Mouse (Mus musculus) left cerebral cortex, adult 9 months (tissue): ENCODE data around the gene Col13a1.

Experiments
- DNase-seq, 2 experiments: peaks; one replicate each; pipeline ENCODE4 v3.0.0; 2022; ENCODE audit warnings: low spot score in 2 of 2

Gene Col13a1

DNA sequence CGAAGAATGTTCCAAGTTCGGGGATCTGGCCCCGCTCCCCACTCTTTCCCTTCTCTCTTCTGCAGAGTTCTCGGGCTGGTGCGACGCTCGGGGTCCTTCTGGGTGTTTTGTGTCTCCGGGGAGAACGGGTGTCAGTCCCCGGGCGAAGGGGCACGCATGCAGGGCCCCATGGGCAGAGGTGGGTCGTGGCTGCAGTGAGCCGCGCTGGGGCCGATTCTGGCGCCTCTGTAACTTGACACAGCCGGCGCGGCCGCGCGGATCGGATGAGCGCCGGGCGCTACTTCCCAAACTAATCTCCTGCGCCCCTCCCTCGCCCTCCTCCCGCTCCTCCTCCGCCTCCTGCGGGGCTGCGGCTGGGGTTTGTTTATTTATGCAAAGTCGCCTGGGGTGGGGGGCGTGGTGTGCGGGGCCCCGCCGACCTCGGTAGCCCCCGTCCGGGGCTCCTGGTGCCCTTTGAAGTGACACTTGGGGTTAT, at the start of gene Col13a1:
Gene Col13a1, minus strand, starts transcription at position 243 of the 475 bp plus-strand sequence.
- no peak for DNase-seq

- DNase-seq: no peak
Observed at GRCm38 (mm10) chr10:62027699-62028098, 48.8 kb upstream of the Col13a1 start.

DNA sequence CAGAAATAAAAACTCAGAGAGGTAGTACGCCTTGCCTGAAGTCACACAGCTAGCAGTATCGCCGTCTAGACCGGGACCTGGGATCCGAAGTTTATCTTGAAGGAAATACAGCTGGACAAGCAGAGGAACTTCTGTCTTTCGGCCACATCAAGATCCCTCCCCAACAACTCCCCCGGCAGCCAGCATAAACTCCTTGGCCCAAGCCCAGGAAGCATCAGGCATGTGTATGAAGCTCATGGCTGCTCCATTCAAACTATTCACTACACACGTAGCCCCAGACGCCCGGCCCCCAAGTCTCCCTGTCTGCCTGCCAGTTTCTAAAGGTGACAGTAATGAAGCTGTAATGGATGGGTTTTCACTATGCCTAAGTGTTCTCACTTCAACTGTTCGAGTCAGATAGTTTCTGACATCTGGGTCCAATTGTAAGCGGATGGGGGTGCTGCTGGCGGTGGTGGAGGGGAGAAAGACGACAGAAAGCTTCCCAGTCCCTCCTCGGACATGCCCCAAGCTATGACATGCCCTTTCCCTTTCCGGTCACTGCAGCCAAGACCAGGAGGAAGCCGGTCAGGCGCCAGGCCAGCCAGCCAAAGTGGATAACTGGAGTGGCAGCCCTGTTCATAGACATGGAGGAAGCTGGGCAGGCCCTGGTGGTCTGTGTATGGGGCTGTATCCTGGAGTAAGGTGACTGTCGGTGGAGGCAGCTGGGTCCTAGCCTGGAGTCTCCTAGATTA, 45.1 kb upstream of the Col13a1 start:
- DNase-seq: no peak

GRCm38 (mm10) chr10:62020068-62020620, 41.2 kb upstream of the Col13a1 start:
- no peak for DNase-seq

DNA sequence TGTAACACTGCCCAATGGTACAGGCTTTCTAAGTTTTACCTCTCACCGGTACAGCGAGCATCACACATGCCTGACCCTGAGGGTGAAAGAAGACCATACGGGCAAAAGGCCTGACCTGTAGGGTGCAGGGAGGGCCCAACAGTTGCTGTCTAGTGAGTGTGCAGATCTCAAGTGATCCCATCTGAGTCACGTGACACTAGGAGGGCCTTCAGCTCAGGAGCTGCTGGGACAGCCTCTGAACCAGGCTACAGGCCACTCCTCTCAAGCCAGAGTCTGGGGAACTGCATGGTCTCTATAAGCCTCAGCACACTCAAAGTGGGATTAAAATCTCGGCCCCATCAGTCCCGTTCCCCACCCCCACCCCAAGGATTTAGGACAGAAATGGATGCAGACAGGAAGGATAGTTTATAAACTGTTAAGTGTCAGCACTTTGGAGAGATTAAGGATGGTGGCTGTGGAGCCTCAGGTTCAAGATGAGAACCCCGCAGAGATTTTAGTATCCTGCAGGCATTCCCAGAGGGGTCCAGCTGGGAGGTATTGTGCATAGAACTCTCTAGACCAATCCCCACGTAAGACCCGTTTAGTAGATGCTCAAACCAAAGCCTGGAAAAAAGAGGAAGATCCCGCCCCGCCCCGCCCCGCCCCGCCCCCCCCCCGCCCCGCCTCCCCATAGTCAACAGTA, 40.6 kb upstream of the Col13a1 start:
- DNase-seq: no peak

GRCm38 (mm10) chr10:62016947-62017346, 38.0 kb upstream of the Col13a1 start:
- no peak for DNase-seq

- DNase-seq: no peak
Observed at GRCm38 (mm10) chr10:62013190-62013589, 34.3 kb upstream of the Col13a1 start.

GRCm38 (mm10) chr10:62012371-62012770, 33.5 kb upstream of the Col13a1 start:
- no peak for DNase-seq

DNA sequence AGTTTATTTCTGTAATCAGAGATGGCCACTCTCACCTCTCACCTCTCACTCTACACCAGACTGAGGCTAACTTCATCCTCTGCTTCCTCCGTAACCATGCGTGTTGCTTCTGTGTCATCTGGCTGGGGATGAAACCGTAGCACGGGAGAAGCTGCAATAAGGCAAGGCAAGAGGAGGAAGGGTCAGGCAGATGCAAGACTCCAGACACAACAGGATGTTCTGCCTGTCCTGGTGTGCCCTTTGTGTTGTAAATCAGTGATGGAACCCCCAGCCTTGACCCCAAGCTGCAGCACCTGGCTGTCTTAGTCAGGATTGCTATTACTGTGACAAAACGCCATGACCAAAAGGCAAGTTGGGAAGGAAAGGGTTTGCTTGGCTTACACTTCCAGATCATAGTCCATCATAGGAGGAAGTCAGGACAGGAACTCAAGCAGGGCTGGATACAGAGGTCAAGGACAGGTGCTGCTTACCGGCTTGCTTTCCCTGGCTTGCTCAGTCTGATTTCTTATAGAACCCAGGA, 31.1 kb upstream of the Col13a1 start:
- no peak for DNase-seq

- DNase-seq: no peak
Observed at GRCm38 (mm10) chr10:62007958-62008357, 29.1 kb upstream of the Col13a1 start.

DNA sequence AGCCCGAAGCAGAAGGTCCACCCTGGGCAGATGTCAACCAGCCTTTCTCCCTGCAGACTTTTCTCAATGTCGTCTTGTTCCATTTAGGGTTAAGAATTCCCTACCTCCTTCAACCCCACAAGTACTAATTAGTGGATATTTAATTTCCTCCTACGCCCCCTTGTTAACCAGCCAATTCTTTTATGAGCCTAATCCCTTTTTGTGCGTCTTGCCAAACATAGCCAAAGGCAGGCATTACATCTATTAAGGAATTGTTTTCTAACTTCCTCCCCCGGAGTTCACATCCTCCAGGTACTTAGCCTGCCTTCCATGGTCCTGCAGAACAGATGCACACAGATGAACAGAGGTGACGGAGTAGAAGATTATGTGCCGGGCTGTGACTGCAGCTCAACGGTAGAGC, 27.5 kb upstream of the Col13a1 start:
- no peak for DNase-seq

DNA sequence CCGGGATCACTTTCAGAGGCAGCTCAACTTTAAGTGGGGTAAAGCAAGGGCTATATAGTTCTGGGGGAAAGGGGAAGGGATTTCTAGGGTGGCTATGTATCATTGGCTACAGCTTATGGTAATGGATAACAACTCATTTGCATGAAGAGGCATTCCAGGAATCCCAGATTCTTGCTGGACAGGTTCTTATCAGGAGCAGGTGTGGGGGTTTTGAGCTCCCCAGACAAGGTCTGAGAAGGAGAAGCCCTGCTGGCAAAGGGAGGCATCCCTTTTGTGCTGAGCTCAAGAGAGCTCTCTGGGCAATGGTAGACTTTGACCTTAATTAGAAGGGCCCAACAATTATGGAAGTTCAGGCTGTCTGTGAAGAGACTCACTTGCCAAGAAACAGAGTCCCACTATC, 21.3 kb upstream of the Col13a1 start:
- no peak for DNase-seq

- DNase-seq: no peak
Observed at GRCm38 (mm10) chr10:61999766-62000165, 20.9 kb upstream of the Col13a1 start.

GRCm38 (mm10) chr10:61991481-61992424, 12.8 kb upstream of the Col13a1 start:
- DNase-seq: no peak

DNA sequence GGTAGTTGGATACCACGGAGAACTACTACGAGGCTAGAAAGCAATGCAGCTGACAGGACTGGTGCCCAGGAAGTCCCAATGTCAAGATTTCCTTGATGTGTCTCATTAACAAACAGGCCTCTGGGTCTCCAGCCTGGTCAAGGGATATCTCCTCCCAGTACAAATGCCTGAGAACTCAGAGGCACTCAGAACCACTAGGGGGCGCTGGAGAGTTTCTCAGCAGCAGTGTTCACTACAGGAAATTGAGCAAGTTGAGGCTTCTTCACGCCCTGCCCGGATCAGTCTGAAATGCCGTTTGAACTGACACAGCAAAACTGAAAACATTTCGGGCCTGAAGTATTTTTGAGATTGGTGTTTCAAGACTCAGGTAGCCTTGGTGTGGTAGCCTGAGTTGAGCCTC, 1.5 kb upstream of the Col13a1 start:
- peak; percentile 10 to 91 for DNase-seq

DNA sequence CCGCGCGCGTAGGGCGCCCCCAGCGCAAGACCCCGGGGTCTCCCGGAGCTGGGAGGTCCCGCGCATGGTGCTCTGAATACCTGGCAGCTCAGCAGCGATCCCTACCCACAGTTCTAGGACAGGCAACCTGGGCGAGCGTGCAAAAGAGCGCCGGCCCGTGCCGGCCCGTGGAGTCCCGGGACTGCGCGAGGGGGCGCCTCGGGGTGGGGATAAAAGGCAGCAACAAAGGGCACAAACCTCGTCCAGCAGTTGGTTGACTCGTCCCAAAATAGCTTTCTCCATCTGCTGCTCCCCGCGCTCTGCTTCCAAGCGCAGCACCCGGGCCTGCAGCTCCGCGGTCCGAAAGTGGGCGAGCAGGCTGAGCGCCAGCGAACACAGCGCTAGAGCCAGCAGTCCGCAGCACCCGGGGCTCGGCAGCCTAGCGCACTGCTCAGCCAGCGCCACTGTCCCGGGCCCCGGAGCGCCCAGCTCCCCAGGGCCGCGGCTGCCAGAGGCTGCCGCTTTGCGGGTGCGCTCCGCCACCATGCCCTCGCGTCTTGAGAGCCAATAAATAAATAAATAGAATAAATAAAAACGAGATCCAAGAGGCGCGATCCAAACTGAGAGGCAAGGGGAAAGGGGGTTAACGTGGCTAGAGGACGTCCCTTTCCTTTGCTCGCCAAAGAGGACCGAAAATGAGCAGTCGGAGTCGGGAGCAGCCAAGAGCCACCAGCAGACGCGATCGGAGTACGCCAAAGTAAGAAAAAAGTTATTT, 619 bp downstream of the Col13a1 start:
- DNase-seq: peak in 1 of 2 experiments; percentile 45

- no peak for DNase-seq
Observed at GRCm38 (mm10) chr10:61977392-61978096, 1.4 kb downstream of the Col13a1 start.

DNA sequence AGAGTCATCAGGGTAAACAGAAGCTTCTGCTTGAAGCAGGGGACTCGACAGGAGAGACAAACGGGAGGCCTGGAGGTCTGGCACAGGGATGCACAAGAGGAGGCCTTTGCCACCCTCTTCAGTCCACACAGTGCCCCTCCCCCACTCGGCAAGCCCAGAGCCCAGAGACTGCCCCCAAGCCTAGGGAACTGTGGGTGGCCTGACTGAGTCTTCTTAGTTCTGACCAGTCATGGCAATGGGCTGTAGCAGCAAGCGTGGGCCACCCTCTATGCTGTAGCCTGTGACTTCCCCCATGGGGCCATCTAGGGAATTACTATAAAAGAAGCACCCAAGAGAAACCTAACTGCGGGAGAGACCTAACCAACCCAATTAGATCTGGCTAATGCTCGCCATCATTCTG, 1.9 kb downstream of the Col13a1 start:
- DNase-seq: peak in 1 of 2 experiments; percentile 24

DNA sequence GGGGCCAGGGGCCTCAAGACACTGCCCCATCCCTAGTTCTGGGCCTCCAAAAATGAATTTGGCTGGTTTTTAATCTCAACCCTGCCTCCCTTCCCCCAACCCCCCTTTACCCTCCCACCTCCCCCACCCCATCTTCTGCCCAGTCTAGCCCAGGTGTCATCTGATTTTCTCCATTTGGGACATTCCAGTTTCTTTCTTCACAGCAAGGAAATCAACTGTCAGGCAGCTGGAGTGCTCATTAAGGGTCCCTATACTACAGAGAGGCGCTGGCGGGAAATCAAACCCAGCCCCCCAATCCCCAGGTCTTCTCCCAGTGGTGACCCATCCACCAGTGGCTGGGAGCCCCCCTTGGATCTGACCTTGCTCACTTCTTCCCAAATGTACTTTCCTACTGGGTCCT, 4.3 kb downstream of the Col13a1 start:
- no peak for DNase-seq

DNA sequence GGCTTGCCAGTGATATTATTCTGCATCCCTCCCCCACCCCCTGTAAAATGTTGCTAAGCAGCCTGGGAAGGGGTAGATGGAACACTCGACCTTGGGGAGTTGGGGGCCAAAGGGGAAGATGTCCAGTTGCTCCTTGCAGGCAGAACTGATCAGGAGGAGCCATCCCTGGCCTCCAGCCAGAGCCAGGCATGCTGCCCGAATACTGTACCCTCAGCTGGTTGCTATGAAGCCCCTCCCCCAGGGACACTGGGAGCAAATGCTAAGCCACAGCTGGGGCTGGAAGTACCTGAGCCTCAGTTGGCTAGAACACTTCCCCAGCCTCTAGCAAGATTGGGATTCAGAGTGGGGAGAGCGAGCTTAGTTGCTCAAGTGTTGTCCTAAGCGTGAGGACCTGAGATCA, 6.9 kb downstream of the Col13a1 start:
- no peak for DNase-seq
